Mouse (Mus musculus): Measurements from ENCODE around the gene Ttc41.

DNA sequence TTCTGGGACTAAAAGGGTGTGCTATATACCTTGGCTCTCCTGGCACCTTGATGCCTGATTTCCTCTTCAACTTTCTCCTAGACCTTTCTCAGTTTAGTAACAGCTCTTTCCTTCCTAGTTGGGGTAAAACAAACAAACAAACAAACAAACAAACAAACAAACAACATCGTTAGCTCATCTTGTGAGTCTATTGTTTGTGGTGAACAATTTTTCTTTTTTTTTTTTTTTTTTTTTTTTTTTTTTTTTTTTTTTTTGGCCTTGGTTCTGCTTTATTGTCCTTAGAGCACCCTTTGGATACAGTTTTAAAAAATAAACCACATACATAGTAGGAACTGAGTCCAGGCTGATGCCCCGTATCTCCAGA, 25.9 kb downstream of the Ttc41 start:
- no peak for TF ChIP-seq CTCF (IDR thresholded peaks at IDR 0.05; ENCODE audit: extremely low read depth, insufficient read depth, low read length)
- TF ChIP-seq POLR2A (IDR thresholded peaks at IDR 0.05; ENCODE audit: extremely low read depth, insufficient read depth, low read length), result no peak

Measured in cortical plate, adult 2 months (tissue).